Mouse (Mus musculus): Measurements from ENCODE around the gene Eef1g. TPM values are rescaled to one million over a fixed set of nuclear protein-coding genes. Genes with fewer than 3 reads are reported as not detected.

Gene Eef1g
- total RNA-seq, 2 experiments from 2014 or later = 423 to 463 TPM

DNA sequence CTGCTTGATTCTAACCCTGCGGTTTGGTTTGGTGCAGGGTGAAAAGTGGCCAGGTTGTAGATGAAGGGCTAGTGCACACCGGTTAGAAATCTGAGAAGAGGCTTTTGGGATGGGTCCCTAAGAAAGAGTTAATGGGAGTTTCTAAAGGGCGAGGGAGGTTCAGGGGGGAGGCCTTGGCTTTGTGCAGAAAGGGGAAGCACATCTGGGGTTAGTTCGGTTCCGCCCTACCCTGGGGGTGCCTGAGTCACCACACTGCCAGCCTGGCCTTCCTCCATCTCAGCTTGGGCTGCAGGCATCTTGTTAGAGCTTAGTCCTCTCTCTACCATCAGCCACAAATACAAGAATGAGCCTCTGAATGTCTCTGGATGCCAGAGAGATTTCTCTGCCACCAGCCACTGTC, 13.9 kb downstream of the Eef1g start:
- intact Hi-C loops (cut with DNase I) = no loop called here
- Histone ChIP-seq H3K27ac (peak overlapping the region; percentile 100), H3K4me3 (no peak overlapping the region)
- no peak for TF ChIP-seq CTCF (IDR thresholded peaks at IDR 0.05)
- peak; percentile 63 for DNase-seq

DNA sequence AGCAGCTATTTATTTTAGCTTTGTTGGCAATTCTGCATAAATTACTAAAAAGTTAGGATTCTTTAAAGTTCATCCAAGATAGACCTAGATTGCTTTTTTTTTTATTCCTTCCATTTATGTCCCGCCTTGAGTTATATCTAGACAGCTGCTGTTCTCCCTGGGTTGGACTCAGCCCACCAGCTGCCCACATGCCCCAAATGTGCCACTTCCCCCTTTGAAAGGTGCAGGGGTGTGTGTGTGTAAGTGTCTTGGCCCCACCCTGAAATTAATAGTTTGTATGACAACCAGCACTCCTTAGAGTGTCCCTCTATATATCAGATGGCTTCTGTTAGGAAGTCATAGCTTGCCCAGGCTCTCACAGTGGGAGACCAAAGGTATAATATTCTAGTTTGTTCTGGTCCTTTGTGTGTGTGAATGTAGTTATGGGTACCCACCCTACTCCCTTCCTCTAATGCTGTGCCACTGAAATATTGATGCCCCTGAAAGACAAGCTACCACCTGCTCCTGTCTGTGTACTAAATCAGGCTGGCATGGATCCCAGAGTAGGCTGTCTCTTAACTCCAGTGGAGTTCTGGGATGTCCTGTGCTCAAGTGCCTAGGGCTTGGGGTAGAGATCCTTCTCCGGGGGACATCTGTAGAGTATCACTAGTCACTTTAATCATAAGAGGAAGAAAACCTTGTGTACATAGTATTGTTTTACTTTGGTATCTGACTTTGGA, 14.8 kb downstream of the Eef1g start:
- Histone ChIP-seq H3K27ac (peak overlapping the region; percentile 100), H3K4me3 (peak overlapping the region; percentile 25; the same call in 1 of the 2 replicates)
- intact Hi-C loops (cut with DNase I) = no loop called here
- no peak for TF ChIP-seq CTCF (IDR thresholded peaks at IDR 0.05)
- DNase-seq = peak; percentile 82

DNA sequence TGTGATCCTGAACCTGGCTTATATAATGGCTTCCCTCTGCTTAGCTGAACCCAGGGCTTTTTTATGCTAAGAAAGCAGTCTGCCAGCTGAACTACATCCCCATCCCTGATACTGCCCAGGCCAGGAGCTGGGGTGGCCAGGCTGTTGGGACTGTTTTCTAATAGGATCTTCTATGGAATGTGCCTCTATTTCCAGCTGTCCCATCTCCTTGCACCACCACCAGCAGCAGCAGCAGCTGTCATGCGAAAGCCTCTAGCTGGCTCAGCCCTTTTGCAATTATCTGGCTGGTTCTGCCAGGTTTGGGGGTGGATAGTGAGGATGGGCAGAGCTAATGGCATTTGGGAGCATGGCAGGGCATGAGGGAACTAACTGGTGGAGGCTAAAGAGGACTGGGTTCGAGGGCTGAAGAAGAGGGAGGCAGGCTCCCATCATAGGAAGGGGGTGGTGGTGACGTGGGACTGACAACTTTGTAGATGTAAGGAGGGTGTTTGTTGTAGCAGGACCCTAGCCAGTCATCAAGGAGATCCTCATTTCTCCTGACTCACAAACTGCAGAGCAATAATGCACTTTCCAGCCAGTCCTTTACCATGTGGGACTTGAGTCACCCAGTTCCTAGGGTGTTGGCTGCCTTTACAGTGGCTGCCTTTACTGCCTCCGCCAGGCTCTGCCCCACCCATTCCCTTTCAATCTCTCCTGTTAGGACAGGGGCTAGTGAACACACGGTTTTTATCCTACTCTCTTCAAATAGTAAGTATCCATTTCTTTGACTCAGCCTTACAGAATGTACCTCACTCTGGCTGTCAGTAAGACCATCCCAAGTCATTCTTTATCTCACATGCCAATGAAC, 15.7 kb downstream of the Eef1g start:
- H3K27ac ChIP-seq = peak overlapping the region; percentile 100
- peak; percentile 74 for DNase-seq

DNA sequence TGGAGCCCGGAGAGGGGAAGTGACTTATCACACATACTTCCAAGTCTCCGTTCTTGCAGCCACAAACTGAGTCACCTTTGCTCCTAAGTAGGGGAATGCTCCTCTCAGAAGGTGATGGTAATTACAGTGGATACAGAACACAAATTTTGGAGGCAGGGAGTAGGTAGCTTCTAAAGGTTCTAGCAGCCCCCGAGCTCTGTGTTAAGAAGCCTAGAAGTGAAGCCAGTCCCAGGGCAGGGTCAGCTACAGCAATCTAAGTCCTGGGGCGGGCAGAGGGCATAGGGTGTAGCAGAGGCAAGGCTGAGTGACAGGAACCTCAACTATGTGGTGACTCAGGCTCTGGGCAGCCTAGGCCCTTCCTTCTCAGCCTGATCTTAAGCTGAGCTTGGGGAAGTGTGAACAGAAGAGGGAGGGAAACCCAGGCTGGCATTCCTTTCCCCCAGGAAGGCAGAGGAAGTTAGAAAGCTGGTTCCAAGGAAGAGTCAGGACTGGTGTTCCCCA, 16.4 kb downstream of the Eef1g start:
- no peak for TF ChIP-seq CTCF (IDR thresholded peaks at IDR 0.05)
- peak overlapping the region; percentile 13 for H3K4me3 ChIP-seq

More for the DNA sequence above, 15.7 kb downstream of the Eef1g start:
- no peak for TF ChIP-seq CTCF (IDR thresholded peaks at IDR 0.05)
- intact Hi-C loops (cut with DNase I) = no loop called here
- H3K4me3 ChIP-seq = peak overlapping the region; percentile 25

DNA sequence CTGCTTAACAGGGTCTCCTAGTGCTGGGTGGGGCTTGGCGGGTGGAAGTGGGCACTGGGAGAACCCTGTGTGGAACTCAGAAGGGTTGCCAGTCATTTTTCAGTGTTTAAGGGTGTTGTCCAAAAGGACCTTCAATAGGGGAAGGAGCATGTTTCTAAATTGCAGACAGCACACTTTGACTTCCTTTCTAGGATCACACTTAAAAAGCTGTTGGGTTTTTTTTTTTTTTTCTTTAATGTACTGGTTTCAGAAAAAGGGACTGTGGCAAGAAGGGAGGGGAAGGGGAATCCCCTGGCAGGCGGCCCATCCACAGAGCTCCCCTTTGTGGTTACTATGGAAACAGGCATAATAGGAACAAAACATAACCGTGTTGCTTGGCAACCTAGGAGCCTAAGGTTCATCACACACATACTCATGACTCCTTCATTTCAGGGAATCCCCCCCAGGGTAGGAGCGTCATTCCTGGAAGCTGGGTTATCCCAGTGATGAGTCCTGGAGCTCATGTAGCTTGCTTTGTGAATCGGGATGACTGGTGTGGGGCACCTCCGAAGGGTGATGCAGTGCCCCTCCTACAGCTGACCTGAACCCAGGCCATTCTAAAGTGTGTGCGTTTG, 17.5 kb downstream of the Eef1g start:
- DNase-seq = peak; percentile 76
- TF ChIP-seq CTCF (IDR thresholded peaks at IDR 0.05) = no peak
- peak overlapping the region; percentile 100 for H3K27ac ChIP-seq
- intact Hi-C loops (cut with DNase I) = no loop called here
- H3K4me3 ChIP-seq = peak overlapping the region; percentile 2; the same call in 1 of the 2 replicates

More for the DNA sequence above, 16.4 kb downstream of the Eef1g start:
- intact Hi-C loops (cut with DNase I) = no loop called here
- DNase-seq = peak; percentile 70
- peak overlapping the region; percentile 100 for H3K27ac ChIP-seq

DNA sequence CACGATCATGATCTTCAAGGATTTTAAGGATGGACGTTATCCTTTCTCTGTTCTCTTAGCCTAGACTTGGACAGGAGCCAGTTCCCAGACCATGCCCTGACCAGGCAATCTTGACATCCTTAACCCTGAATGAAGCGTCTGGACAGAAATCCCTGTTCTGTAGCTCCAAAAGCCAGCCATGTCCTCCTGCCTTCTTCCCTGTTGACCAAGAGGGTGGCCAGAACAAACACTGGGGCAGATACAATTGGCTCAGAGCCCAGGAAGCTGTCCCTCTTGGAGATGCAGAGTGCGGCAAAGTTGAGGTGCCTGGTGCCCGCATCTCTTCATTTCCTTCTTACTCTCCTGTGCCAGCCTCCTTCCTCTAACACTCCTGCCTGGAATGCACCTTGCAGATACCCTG, 19.1 kb downstream of the Eef1g start:
- H3K4me3 ChIP-seq = no peak overlapping the region
- intact Hi-C loops (cut with DNase I) = no loop called here
- no peak for DNase-seq
- peak overlapping the region; percentile 100 for H3K27ac ChIP-seq
- TF ChIP-seq CTCF (IDR thresholded peaks at IDR 0.05) = no peak

DNA sequence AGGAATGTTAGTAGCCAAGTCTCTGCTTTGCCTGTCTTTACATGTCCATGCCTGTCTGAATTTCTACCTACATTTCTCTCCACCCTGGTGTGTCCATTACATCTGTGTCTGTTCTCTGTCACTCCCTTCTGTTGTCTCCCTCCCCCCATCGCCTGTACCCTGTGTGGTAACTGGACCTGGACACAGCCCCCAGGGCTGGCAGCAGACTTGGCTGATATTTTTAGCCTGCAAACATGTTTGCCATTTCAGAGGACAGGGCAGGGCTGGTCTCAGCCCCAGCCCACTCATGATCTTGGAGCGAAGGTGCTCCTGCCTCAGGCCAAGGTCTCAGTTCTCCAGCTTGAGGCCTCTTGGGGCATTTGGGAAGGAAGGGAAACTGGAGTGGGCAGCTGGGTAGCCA, 21.0 kb downstream of the Eef1g start:
- peak; percentile 87 for DNase-seq
- no peak for TF ChIP-seq CTCF (IDR thresholded peaks at IDR 0.05)
- peak overlapping the region; percentile 100 for H3K27ac ChIP-seq
- H3K4me3 ChIP-seq = peak overlapping the region; percentile 99
- intact Hi-C loops (cut with DNase I) = no loop called here

DNA sequence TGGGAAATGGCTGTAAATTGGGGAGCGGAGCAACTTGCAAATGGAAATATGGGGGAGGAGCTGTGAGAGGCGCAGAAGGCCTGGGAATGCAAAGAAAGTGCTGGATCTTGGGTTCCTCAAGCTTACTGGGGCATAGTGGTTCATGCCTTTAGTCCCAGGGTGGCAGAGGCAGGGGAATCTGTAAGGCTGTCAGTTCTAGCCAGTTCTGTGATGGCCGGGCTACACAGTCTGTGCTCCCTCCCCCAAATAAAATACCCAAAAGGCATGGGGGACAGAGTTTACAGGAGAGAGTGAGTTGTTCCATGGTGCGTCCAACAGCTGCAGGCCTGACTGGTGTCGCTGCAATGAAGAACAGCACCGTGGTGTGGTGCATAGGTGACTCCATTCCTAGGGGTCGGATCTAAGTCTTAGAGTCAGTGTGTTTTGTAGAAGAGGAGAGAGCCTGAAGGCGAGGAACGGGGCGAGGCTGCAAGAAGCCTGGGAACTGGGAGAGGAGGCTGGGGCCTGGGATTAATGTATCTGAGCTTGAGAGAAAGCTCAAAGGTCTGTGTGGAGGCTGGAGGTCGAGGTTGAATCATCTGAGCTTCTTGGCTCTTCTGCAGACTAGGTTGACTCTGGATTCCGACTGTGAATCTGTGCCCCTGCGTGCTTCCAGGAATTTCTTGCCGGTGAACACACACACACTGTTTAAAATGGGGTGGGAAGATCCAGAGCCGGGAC, 21.7 kb downstream of the Eef1g start:
- intact Hi-C loops (cut with DNase I) = no loop called here
- no peak for DNase-seq

DNA sequence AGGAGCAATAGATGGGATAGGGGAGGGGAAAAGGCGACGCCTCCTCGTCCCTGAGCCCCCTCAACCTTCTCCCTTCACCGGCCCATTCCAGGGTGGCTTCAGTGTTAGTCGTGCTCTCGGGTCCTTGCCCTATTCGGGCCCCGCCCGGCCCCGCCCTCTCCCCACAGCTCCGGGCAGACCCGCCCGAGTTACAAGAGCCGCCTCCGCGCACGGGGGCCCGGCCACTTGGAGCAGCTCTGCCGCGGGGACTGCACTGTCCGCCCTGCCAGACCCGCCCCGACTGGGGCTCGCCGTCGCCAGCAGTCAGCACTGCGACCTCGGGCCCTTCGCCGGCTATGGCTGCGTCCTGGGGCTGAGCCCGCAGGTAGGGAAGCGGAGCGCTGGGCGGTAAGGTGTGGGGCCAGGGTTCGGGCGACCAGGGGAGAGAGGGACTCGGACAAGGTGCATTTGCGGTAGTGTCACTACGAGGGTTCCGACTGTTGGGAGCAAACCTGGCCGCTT, 22.3 kb downstream of the Eef1g start, which contains the start of gene Ahnak:
Gene Ahnak, plus strand, starts transcription at position 219 of the 501 bp plus-strand sequence.
- TF ChIP-seq CTCF (IDR thresholded peaks at IDR 0.05) = no peak
- DNase-seq = peak; percentile 96
- intact Hi-C loops (cut with DNase I) = no loop called here
- Histone ChIP-seq H3K27ac (peak within 1 kb of the TSS; percentile 100), H3K4me3 (peak within 1 kb of the TSS; percentile 99)

More for the DNA sequence above, 21.7 kb downstream of the Eef1g start:
- peak overlapping the region; percentile 99 for H3K4me3 ChIP-seq
- TF ChIP-seq CTCF (IDR thresholded peaks at IDR 0.05) = no peak
- peak overlapping the region; percentile 100 for H3K27ac ChIP-seq

DNA sequence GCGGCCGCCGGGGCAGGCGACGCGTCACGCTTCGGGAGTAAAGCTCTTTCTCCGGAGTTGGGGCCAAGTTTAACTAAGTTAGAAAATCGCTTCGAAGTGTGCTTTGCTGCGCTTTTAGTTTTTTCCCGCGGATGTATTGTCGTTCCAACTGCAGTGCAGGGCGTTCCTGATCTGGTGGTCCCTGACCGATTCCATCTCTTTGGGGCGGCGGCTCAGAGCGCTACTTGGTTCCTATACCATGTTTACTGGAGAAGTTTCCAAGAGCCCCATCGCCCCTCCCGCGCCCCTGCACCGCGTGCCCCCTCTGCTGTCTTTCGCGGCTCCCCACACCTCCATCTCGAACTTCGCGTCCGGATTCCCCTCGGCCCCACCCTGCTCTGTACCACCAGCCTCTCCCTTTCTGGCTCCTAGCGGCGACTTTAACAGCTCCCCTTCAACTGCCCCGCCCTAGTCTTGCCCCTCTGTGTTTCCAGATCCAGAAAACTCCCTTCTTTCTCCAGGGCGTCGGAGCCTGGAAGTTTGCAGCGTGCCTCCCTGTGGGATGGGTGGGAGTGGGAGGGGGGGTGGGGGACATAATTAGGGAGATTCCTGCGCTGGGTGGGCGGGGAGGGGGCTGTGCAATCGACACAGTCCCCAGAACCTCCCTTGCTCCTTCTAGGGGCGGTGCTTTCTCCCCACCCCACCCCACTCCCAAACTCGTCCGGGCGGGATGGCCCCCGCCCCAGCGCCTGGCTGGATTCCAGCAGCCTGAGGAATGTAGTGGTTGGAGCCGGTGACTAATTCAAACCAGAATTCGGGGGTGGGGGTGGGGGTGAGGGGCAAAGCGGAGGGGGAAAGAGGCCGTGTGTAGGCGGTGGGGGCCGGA, 23.0 kb downstream of the Eef1g start:
- Histone ChIP-seq H3K27ac (peak overlapping the region; percentile 100), H3K4me3 (peak overlapping the region; percentile 99)
- peak; percentile 95 for DNase-seq
- intact Hi-C loops (cut with DNase I) = loop anchor here (5.0 kb wide), 1 partner anchor 38 kb away; no protein-coding TSS in a partner anchor
- peak; percentile 40 for TF ChIP-seq CTCF (IDR thresholded peaks at IDR 0.05)
